Mouse (Mus musculus): ENCODE results near the gene Rap1a. TPM values are rescaled to one million over a fixed set of nuclear protein-coding genes. Genes with fewer than 3 reads are reported as not detected.
"Not testable (repeated sequence)": the region's sequence is repeated elsewhere in the genome, so short reads cannot be mapped to it uniquely, and the experiment has no call there.

The Rap1a gene
- total RNA-seq, 4 experiments from 2014 or later: 86.5 to 102 (median 97.8) TPM

GRCm38 (mm10) chr3:105717856-105718555 lies 83.1 kb downstream of the Rap1a start:
- no peak for DNase-seq (ENCODE audit: low spot score)

DNA sequence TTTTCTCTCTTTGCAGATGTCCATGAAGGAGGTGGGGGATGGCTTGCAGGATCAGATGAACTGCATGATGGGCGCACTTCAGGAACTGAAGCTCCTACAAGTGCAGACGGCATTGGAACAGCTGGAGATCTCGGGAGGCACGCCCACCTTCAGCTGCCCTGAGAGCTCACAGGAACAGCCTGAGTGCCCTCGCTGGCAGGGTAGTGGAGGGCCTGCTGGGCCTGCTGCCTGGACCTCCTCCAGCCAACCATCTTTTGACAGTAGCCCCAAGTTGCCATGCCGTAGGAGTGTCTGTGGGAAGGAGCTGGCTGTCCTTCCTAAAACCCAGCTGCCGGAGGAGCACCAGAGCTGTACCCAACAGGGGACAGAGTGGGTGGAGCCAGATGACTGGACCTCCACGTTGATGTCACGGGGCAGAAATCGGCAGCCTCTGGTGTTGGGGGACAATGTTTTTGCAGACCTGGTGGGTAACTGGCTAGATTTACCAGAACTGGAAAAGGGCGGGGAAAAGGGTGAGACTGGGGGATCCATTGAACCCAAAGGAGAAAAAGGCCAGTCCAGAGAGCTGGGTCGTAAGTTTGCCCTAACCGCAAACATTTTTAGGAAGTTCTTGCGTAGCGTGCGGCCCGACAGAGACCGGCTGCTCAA lies 84.7 kb downstream of the Rap1a start:
- no peak for DNase-seq (ENCODE audit: low spot score)

GRCm38 (mm10) chr3:105714820-105715167 lies 86.3 kb downstream of the Rap1a start:
- no peak for DNase-seq (ENCODE audit: low spot score)

DNA sequence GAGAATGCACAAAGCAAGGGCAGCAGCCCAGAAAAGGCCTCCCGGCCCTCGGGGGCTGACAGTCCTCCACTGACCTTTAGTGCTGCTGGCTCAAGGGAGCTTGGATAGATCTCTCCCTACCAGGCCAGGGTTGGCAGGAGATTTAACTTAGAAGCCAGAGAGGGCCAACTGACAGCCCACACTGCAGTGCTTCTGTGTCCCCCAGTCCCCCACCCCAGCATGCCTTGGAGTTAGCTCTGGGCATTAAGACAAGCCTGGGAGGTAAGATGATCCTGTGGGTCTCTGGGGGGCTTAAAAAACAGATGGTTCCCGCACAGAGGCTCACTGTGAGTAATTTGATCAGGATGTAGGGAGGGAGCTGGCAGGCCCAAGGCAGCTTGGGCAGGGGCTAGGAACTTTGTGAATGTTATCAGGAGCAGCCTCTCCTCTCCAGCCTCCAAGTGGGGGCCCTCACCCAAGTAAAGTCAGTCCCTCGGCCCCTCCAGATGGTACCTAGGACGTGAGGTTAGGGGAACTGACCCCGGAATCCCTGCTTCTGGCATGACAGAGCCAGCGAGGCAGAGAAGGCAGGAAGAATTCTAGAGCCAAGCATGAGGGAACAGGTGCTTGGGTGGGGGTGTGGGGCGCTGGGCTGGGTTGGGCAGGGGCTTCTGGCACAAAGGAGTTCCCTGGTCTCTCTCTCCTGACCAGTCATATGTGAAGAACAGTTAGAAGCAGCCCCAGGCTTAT lies 86.9 kb downstream of the Rap1a start:
- no peak for DNase-seq (ENCODE audit: low spot score)

DNA sequence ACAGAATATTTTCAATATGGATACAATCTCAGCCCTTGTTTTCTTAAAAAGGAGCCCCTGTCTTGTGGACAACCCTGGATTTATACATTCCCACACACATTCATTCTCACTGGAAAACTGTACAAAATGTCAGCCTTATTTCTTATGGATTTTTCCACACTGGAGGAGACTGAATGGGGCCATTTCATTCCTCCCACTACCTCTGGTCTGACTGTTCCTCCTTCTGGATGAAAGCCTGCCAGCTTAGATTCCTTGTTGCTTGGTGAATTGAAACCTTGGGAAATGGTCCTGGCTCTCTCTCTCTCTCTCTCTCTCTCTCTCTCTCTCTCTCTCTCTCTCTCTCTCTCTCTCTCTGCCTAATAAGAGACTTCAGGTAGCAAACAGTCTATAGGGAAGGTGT lies 88.3 kb downstream of the Rap1a start:
- DNase-seq (ENCODE audit: low spot score): no peak

- DNase-seq (ENCODE audit: low spot score): peak; percentile 83
Observed at GRCm38 (mm10) chr3:105711741-105712140, 89.4 kb downstream of the Rap1a start.

GRCm38 (mm10) chr3:105710246-105710645 lies 90.9 kb downstream of the Rap1a start:
- no peak for DNase-seq (ENCODE audit: low spot score)

DNA sequence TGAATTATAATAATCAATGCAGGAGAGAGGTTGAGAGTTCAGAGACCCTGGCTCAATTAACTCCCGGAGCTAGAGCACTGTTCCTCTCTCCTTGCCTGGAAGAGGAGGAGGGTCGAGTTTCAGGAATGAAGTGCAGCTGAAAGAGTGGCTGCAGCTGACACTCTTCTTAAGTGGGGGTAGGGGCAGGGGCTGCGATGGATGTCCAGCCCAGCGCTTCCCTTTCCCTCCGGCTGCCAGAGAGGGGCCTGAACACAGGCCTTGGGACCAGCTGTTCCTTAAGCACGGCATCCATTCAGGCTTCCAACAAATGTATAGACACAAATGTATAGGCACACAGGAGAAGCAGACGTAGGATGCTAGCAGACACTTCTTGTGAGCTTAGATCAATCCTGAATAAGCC lies 93.5 kb downstream of the Rap1a start:
- no peak for DNase-seq (ENCODE audit: low spot score)

- DNase-seq (ENCODE audit: low spot score): no peak
Observed at GRCm38 (mm10) chr3:105706366-105707020, 94.6 kb downstream of the Rap1a start.

- DNase-seq (ENCODE audit: low spot score): no peak
Observed at GRCm38 (mm10) chr3:105705561-105705960, 95.6 kb downstream of the Rap1a start.

DNA sequence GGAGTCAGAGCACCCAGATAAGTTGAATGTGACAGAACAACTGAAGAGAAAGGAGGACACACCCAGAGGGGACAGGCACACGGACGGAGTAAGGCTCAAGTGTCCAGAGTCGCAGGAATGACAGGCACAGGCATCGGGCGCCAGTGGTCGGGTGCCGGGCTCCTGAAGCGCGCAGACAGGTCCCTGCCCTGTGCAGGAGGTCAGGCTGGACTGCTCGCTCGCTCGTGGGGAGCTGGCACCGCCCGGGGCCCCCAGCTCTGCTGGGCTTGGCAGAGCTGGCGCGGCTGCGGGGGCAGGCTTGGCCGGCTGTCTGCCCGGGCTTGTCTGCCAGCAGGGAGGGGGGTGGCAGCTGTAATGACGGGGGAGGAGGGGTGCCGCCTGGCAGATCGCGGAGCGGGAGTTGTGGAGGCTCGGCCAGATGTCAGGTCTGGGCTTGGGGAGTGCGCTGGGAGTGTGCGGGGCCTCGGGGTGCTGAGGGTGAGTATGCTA lies 96.0 kb downstream of the Rap1a start:
- DNase-seq (ENCODE audit: low spot score): no peak

DNA sequence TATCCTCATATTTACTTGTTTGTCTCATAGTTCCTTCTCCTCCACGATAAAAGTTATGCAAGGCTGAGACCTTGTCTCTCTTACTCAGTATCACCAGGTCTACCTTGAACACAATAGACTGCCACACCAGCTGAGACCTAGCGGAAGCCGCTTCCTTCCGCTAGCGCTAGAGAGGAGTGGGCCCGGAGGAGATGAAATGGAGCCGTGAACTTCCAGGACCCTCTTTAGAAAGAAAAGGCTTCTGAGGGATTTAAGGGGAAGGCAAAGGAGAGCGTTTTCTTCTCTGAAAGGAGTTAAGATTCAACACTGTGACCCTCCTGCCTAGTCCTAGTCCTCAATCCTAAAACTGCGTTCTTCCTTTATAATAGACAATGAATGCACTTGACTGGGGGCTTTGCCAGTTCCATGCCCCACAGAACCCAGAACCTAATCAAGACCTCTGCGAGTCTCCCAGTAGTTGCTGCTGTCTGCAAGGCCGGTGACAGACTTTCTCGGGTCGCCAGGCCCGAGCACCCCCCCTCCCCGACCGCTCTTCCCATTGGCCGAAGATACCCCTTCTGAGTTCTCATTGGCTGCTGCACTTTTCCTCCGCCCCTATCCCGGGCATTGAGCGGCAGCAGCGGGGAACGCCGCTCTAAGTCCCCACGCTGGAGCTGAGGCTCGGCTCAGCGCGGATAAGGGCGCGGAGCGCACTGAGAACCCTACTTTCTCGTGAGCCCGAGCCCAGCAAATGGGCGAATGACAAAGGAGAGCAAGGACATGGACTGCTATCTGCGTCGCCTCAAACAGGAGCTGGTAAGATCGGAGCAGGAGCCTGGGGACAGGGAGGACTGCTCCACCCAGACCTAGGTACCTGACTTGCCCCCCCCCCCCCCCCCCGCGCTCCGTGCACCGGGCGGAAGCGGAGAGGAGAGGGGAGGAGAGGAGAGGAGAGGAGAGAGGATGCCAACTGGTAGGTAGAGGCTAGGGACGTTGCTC lies 96.8 kb downstream of the Rap1a start, which contains the start of gene Inka2:
Inka2 (plus strand) TSS at position 569 of the 978 bp plus-strand sequence.
- peak; percentile 91 for DNase-seq (ENCODE audit: low spot score)

DNA sequence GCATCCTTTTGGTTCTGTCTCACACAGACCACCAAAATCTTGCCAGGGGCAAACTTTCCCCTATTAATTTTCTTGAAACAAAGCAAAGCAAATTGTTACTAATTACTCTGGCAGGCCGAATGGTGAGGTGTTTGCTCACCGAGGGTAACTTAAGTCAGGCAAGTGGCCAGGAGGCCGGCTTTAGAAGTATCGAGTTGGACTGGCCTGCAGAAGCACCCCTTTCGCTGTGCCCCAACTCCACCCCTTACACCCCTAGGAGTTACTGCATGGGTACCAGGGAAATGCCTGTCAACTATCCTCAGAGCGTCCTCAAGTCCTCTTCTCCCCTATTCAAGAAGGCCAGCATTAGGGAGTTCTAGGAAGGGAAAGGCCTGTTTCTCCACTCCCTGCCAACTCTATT lies 97.6 kb downstream of the Rap1a start:
- no peak for DNase-seq (ENCODE audit: low spot score)

DNA sequence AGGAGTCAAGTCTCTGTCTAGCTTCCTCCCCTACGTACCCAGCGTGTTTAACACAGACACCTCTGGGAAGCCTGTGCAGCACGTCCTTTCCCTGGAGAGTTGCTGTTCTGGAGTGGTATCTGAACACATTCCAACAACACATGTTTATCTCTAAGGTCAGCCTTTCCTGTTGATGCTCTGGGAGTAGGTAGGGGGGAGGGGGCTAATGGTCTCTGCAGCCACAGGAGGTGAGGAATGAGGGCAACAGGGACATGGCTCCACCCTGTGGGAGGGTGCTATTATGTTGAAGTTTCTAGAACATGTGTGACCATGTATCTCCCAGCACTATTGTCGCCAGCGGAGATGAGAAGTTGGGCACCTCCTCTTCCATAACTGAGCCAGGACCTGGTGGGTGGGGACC lies 99.7 kb downstream of the Rap1a start:
- DNase-seq (ENCODE audit: low spot score): peak; percentile 82

GRCm38 (mm10) chr3:105700786-105701185 lies 100.3 kb downstream of the Rap1a start:
- not testable (repeated sequence) for DNase-seq (ENCODE audit: low spot score)

- DNase-seq (ENCODE audit: low spot score): no peak
Observed at GRCm38 (mm10) chr3:105699241-105699933, 101.7 kb downstream of the Rap1a start.

GRCm38 (mm10) chr3:105698311-105698710 lies 102.8 kb downstream of the Rap1a start:
- DNase-seq (ENCODE audit: low spot score): no peak

DNA sequence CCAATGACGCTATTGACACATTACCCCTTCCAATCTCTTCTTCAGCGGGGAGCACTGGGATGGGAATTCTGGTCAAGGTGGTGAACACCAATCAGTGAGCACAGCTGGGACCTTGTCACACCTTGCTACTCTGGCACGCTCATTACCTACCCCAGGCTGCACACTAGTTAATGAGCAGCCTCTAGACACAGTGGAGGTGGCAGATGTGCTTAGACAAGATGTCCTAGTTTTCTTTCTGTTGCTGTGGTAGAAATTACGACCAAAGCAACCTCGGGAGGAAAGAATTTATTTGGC lies 104.0 kb downstream of the Rap1a start:
- DNase-seq (ENCODE audit: low spot score): no peak

- no peak for DNase-seq (ENCODE audit: low spot score)
Observed at GRCm38 (mm10) chr3:105696387-105697147, 104.6 kb downstream of the Rap1a start.

Measured in heart, adult 8-10 months (tissue).